Mouse (Mus musculus) hindbrain, embryonic 10.5 days (tissue): Measurements from ENCODE around the gene Tmem88. TPM values are rescaled to one million over a fixed set of nuclear protein-coding genes. Genes with fewer than 3 reads are reported as not detected.
A peak's percentile ranks its signal among the peaks of the same experiment; 100 is the strongest.

Experiments
- DNase-seq: peaks from one replicate; pipeline ENCODE4 v3.0.0-alpha.2; 2017; ENCODE audit warnings: low spot score
- H3K27ac ChIP-seq: fragments of 300-500 bp; sonication (generic); 2 replicates; pipeline ENCODE4 v1.5.1; 2016; ENCODE audit warnings: mild to moderate bottlenecking, moderate library complexity
- H3K27me3 ChIP-seq: fragments of 300-500 bp; sonication (generic); 2 replicates; pipeline ENCODE4 v1.6.1; 2016; ENCODE audit warnings: mild to moderate bottlenecking; ENCODE audit not compliant: poor library complexity, insufficient read depth, severe bottlenecking
- H3K36me3 ChIP-seq: fragments of 300-500 bp; sonication (generic); 2 replicates; pipeline ENCODE4 v1.6.1; 2016; ENCODE audit warnings: mild to moderate bottlenecking, moderate library complexity
- H3K4me1 ChIP-seq: fragments of 300-500 bp; sonication (generic); replicated peaks from 2 replicates; pipeline ENCODE4 v1.6.1; 2016; ENCODE audit warnings: mild to moderate bottlenecking
- H3K4me3 ChIP-seq: fragments of 300-500 bp; sonication (generic); 2 replicates; pipeline ENCODE4 v1.5.1; 2016; ENCODE audit warnings: mild to moderate bottlenecking, moderate library complexity
- H3K9me3 ChIP-seq: fragments of 300-500 bp; sonication (generic); 2 replicates; pipeline ENCODE4 v1.6.1; 2016; ENCODE audit warnings: mild to moderate bottlenecking, moderate library complexity
- WGBS: fragments of 180-500 bp; shearing (Covaris S2); methylation state at CpG from one replicate; pipeline ENCODE4 v1.1.7; 2016; 5-methylcytosine and 5-hydroxymethylcytosine counted together
- polyA plus RNA-seq: library from polyadenylated mRNA; unstranded; fragments of >200 nt; fragmentation: Nextera tagmentation; extraction: Ambion mirVana; gene quantifications from 2 replicates; pipeline ENCODE4 v1.2.1, GENCODE M21; 2016

Tmem88 gene
- 22.1 and 22.2 TPM in 2 replicates for polyA plus RNA-seq

GRCm38 (mm10) chr11:69398059-69398458 lies at the start of gene Tmem88:
Gene Tmem88 (minus strand): TSS chr11:69398234.
- Histone ChIP-seq H3K4me1 (peaks cover 70% of the 10 kb centered on the region), H3K27ac (peak within 1 kb of the TSS; percentile 99)
- peak; percentile 61 for DNase-seq

GRCm38 (mm10) chr11:69447299-69447698 lies 49.3 kb upstream of the Tmem88 start:
- 81% methylated on average over 7 of the region's 7 CpGs for WGBS
- Histone ChIP-seq H3K27ac (0 out of 2 replicates have a peak overlapping the region, but pooled peaks have one; percentile 45), H3K27me3 (no peaks in the 10 kb centered on the region), H3K4me3 (no peak overlapping the region), H3K4me1 (peaks cover 22% of the 10 kb centered on the region), H3K36me3 (no peaks in the 10 kb centered on the region), H3K9me3 (no peaks in the 10 kb centered on the region)
- no peak for DNase-seq

More at GRCm38 (mm10) chr11:69398059-69398458, at the start of gene Tmem88:
- 5% methylated on average over 16 of the region's 16 CpGs for WGBS
- Histone ChIP-seq H3K27me3 (peaks cover 32% of the 10 kb centered on the region), H3K36me3 (peaks cover 47% of the 10 kb centered on the region), H3K4me3 (peak within 1 kb of the TSS; percentile 77), H3K9me3 (no peaks in the 10 kb centered on the region)

DNA sequence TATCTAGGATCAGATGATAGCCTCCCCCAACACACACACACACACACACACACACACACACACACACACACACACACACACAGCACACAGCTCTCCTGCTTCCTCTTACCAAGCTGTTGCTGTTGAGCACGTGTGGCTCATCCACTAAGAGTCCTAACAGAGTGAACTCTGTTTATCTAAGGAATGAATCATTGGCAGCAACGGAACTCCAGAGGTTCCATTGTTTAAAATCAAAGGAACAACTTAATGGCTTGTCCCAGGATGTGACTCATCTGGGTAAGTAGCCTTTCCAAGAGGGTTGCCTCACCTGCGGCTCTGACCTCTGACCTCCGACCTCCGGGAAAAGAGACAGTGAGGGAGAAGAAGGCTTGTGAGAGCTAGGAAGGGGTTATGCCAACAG lies 45.3 kb upstream of the Tmem88 start:
- no peaks in the 10 kb centered on the region for H3K9me3 ChIP-seq
- WGBS = 60% methylated on average over 5 of the region's 5 CpGs
- H3K4me3 ChIP-seq = no peak overlapping the region
- H3K36me3 ChIP-seq = no peaks in the 10 kb centered on the region
- no peaks in the 10 kb centered on the region for H3K27me3 ChIP-seq
- no peak overlapping the region; the same call in 1 of the 2 replicates for H3K27ac ChIP-seq
- peaks cover 12% of the 10 kb centered on the region; the same call in 1 of the 2 replicates for H3K4me1 ChIP-seq
- no peak for DNase-seq

DNA sequence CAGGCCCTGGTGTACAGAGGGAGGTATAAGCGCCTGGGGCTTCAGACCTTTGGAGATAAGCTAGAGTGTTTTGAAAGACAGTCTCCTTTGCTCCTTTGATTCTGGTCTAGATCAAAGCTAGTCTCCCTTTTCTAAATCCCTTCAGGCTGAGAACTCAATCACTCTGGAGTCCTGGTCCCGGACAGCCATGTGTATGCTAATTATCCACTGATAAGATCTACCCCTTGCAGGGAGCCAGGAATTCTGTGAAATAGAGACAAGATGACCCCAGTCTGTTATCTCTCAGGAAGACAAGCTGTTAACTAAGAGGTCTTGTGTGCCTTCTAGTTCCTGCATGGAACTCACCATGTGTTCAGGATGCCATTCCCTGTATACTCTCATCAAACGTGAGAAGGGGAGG lies 39.3 kb upstream of the Tmem88 start:
- peaks cover 6% of the 10 kb centered on the region; the same call in 1 of the 2 replicates for H3K4me1 ChIP-seq
- no peaks in the 10 kb centered on the region for H3K9me3 ChIP-seq
- no peak overlapping the region for H3K4me3 ChIP-seq
- 43% methylated on average over 3 of the region's 3 CpGs for WGBS
- H3K36me3 ChIP-seq = no peaks in the 10 kb centered on the region
- H3K27ac ChIP-seq = no peak overlapping the region
- H3K27me3 ChIP-seq = no peaks in the 10 kb centered on the region
- no peak for DNase-seq

GRCm38 (mm10) chr11:69433189-69433588 lies 35.2 kb upstream of the Tmem88 start:
- 69% methylated on average over 6 of the region's 6 CpGs for WGBS
- Histone ChIP-seq H3K27ac (no peak overlapping the region), H3K4me1 (peaks cover 23% of the 10 kb centered on the region; the same call in 1 of the 2 replicates), H3K36me3 (no peaks in the 10 kb centered on the region), H3K9me3 (no peaks in the 10 kb centered on the region), H3K27me3 (peaks cover 6% of the 10 kb centered on the region; the same call in 1 of the 2 replicates), H3K4me3 (no peak overlapping the region)
- no peak for DNase-seq

DNA sequence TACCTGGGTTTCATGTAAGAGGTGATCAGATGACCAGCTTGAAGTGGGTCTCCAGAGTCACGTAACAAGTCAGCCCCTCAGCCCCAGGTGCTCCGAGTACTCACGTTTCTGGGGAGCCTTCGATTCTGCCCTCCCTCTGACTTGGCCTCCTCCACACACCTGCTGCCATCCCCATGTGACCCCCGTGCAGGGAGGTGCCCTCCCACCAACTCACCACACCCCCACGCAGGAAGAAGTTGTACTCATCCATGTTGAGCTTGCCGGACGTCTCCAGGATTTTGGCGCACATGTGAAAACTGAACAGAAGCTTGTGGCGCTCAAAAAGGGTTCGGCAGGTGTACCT lies 34.6 kb upstream of the Tmem88 start:
- Histone ChIP-seq H3K27ac (no peak overlapping the region), H3K9me3 (no peaks in the 10 kb centered on the region), H3K27me3 (peaks cover 6% of the 10 kb centered on the region; the same call in 1 of the 2 replicates), H3K4me3 (no peak overlapping the region), H3K36me3 (no peaks in the 10 kb centered on the region), H3K4me1 (peaks cover 21% of the 10 kb centered on the region; the same call in 1 of the 2 replicates)
- DNase-seq = no peak
- WGBS = 77% methylated on average over 11 of the region's 11 CpGs

DNA sequence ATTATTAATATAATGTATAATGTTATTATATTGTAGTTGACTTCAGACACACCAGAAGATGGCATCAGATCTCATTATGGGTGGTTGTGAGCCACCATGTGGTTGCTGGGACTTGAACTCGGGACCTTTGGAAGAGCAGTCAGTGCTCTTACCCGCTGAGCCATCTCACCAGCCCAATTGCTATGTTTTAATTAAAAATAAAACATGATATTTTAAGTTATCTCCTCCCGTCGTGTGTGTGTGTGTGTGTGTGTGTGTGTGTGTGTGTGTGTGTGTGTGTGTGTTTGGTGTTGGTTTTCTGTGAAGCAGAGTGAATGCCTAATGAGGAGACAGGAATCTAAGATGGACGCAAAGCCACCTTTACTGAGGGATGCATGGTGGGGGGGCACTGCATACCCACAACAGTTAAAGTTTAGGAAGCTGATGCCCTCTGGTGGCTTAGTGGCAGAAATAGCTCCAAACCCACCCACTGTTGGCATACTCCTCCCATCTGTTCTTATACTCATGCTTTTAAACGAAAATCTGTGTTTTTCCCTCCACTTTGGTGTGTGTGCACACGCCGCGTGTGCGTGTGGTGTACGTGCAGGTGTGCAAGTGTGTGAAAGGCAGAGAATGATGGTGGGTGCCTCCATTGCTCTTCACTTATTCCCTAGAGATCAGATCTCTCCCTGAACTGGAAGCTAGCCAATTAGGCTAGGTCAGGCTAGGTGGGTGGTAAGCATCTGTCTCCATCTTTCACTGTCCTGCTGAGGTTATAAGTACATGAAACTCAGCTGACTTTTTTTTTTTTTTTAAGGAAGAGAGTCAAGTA lies 34.0 kb upstream of the Tmem88 start:
- DNase-seq = peak; percentile 70
- no peaks in the 10 kb centered on the region for H3K36me3 ChIP-seq
- peaks cover 8% of the 10 kb centered on the region; the same call in 1 of the 2 replicates for H3K27me3 ChIP-seq
- H3K9me3 ChIP-seq = no peaks in the 10 kb centered on the region
- H3K4me3 ChIP-seq = 0 out of 2 replicates have a peak overlapping the region, but pooled peaks have one; percentile 7
- H3K27ac ChIP-seq = no peak overlapping the region
- WGBS = 37% methylated on average over 11 of the region's 11 CpGs
- peaks cover 18% of the 10 kb centered on the region; the same call in 1 of the 2 replicates for H3K4me1 ChIP-seq

- no peak for DNase-seq
- Histone ChIP-seq H3K36me3 (no peaks in the 10 kb centered on the region), H3K27ac (no peak overlapping the region), H3K4me1 (peaks cover 18% of the 10 kb centered on the region; the same call in 1 of the 2 replicates), H3K4me3 (no peak overlapping the region), H3K27me3 (peaks cover 8% of the 10 kb centered on the region; the same call in 1 of the 2 replicates), H3K9me3 (no peaks in the 10 kb centered on the region)
- 90% methylated on average over 15 of the region's 15 CpGs for WGBS
Observed at GRCm38 (mm10) chr11:69430631-69431030, 32.6 kb upstream of the Tmem88 start.

DNA sequence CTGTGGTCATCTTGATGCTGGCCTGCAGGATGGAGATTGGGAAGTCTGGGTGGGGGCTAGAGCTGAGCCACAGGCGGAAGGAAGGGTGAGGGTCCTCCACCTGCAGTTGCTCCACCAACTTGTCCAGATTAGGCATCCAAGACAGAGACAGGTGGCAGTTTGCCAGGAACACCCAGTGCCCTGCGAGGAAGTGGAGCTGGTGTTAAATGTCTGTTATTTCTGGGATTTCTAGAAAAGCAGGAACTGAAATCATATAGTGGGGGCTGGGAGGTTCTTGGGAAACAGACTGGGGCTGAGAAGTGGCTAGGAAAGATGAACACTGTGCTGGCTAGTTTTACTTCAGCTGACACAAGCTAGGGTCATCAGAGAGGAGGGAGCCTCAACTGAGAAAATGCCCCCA lies 31.3 kb upstream of the Tmem88 start:
- H3K9me3 ChIP-seq = no peaks in the 10 kb centered on the region
- H3K27me3 ChIP-seq = peaks cover 9% of the 10 kb centered on the region; the same call in 1 of the 2 replicates
- 66% methylated on average over 2 of the region's 2 CpGs for WGBS
- no peak for DNase-seq
- H3K36me3 ChIP-seq = no peaks in the 10 kb centered on the region
- H3K27ac ChIP-seq = no peak overlapping the region
- peaks cover 18% of the 10 kb centered on the region; the same call in 1 of the 2 replicates for H3K4me1 ChIP-seq
- H3K4me3 ChIP-seq = no peak overlapping the region

DNA sequence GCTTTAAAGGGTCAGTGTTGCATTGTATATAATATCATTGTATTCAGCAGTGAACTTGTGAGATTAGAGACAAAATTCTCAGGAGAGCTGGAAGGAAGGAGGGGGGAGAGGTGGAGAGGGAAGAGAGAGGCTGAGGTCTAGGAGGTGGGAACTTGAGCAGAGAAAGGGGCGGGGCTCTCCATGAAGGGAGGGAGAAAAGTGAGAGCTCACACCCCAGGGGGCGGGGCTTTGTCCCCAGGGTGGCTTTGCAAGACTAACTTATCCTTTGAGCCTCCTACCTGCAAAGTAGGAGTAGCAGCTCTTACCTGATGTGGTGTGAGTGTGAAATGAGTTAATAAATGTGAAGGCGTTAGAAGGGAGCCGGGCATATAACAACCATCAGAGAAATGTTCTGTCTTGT lies 30.7 kb upstream of the Tmem88 start:
- no peaks in the 10 kb centered on the region for H3K36me3 ChIP-seq
- WGBS = 26% methylated on average over 4 of the region's 4 CpGs
- no peaks in the 10 kb centered on the region for H3K9me3 ChIP-seq
- peaks cover 14% of the 10 kb centered on the region; the same call in 1 of the 2 replicates for H3K27me3 ChIP-seq
- DNase-seq = no peak
- no peak overlapping the region for H3K27ac ChIP-seq
- peaks cover 18% of the 10 kb centered on the region; the same call in 1 of the 2 replicates for H3K4me1 ChIP-seq
- no peak overlapping the region for H3K4me3 ChIP-seq

- H3K27ac ChIP-seq = no peak overlapping the region
- peaks cover 39% of the 10 kb centered on the region for H3K27me3 ChIP-seq
- H3K4me1 ChIP-seq = peaks cover 21% of the 10 kb centered on the region
- H3K36me3 ChIP-seq = no peaks in the 10 kb centered on the region
- 85% methylated on average over 2 of the region's 2 CpGs for WGBS
- H3K9me3 ChIP-seq = no peaks in the 10 kb centered on the region
- DNase-seq = no peak
- H3K4me3 ChIP-seq = no peak overlapping the region
Observed at GRCm38 (mm10) chr11:69426246-69426645, 28.2 kb upstream of the Tmem88 start.

- 68% methylated on average over 6 of the region's 6 CpGs for WGBS
- H3K9me3 ChIP-seq = no peaks in the 10 kb centered on the region
- H3K4me1 ChIP-seq = peaks cover 35% of the 10 kb centered on the region
- no peak overlapping the region for H3K27ac ChIP-seq
- H3K27me3 ChIP-seq = peaks cover 45% of the 10 kb centered on the region
- H3K36me3 ChIP-seq = no peaks in the 10 kb centered on the region
- no peak overlapping the region for H3K4me3 ChIP-seq
- no peak for DNase-seq
Observed at GRCm38 (mm10) chr11:69423885-69424284, 25.9 kb upstream of the Tmem88 start.

DNA sequence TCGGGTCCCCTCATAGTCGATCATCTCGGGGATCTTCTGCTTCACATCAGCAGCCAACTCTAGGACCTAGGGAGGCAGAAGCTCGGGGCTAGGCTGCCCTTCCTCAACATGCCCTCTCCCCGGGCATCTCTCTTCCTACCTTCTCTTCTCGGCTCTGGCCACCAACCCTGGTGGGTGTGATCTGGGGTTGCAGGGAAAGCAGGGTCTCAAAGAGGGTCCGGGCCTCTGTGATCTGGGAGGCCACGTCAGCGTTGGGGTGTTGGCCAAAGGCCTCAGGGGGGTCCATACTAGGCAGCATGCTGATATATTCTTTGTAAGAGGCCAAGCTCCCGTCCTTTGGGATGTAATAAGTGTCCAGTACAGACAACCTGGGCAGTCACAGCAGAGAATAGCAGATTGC lies 24.8 kb upstream of the Tmem88 start:
- Histone ChIP-seq H3K27ac (no peak overlapping the region), H3K4me1 (peaks cover 41% of the 10 kb centered on the region), H3K9me3 (no peaks in the 10 kb centered on the region), H3K27me3 (peaks cover 45% of the 10 kb centered on the region), H3K4me3 (no peak overlapping the region), H3K36me3 (no peaks in the 10 kb centered on the region)
- WGBS = 90% methylated on average over 10 of the region's 10 CpGs
- no peak for DNase-seq
